Mouse (Mus musculus): ENCODE data around the gene M6pr. TPM values are rescaled to one million over a fixed set of nuclear protein-coding genes. Genes with fewer than 3 reads are reported as not detected.

The M6pr gene
- polyA plus RNA-seq, 1 experiment from 2014 or later = 111 TPM

DNA sequence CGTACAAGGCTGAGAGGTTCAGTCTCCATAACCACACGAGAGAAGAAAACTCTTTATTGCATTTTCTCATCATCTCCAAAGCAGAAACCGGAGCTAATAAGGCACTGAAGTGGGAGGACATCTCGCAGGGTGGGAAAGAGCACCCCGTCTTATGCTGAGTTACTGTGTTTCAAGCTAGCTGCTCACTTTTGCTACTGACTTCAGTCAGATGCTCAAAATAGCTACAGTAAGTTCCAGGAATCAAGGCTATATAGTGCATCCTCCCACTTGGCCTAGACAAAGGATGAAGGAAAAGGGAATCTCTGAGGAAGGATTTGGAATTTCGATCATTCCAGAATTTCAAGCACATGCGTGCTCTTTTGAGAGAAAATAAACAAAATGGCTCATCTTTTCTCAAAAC, 32.0 kb upstream of the M6pr start:
- no peak overlapping the region for H3K4me3 ChIP-seq (ENCODE audit: low read depth, low read length)
- H3K4me2 ChIP-seq (replicated peaks; ENCODE audit: low read depth) = no peak overlapping the region
- H3K27ac ChIP-seq (replicated peaks) = no peak overlapping the region
- DNase-seq (ENCODE audit: low spot score) = no peak
- no peaks in the 10 kb centered on the region for H3K27me3 ChIP-seq (ENCODE audit: control insufficient read depth, insufficient read depth, low read length)
- H3K36me3 ChIP-seq (ENCODE audit: control insufficient read depth, insufficient read depth, low read length) = no peaks in the 10 kb centered on the region
- TF ChIP-seq EP300 (optimal IDR thresholded peaks at IDR 0.05) (no peak), CTCF (IDR thresholded peaks at IDR 0.05; ENCODE audit: low read depth) (no peak)
- no peak overlapping the region for H3K9ac ChIP-seq (ENCODE audit: low read length)
- WGBS = 76% methylated on average over 7 of the region's 7 CpGs
- no peaks in the 10 kb centered on the region for H3K9me3 ChIP-seq (ENCODE audit: control insufficient read depth, low read length)
- no peaks in the 10 kb centered on the region for H3K4me1 ChIP-seq (replicated peaks; ENCODE audit: control insufficient read depth, insufficient read depth)
- no peak for ATAC-seq (ENCODE audit: low FRiP score, low TSS enrichment)

DNA sequence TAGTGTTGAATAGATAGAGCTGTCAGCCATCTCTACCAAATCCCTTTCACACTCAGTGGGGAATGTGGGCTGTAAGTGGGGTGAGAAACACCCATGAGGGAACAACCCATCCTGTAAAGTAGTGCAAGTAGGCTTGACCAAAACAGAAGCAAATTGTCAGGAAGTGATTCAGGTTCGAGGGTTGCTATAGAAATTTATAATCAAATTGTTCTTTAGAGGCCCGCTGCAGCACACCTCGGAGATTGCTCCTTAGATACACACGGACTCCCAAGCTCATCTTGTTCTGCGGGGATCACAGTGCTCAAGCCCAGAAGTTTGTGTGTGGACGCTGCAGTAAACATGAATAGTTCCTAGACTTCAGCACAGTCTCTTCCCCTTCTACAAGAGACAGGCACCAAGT, 25.7 kb upstream of the M6pr start, which contains the start of gene Klrg1:
Klrg1 (minus strand) TSS at position 101 of the 400 bp plus-strand sequence.
- ATAC-seq (ENCODE audit: low FRiP score, low TSS enrichment) (no peak), DNase-seq (ENCODE audit: low spot score) (no peak)
- WGBS = 82% methylated on average over 6 of the region's 6 CpGs
- H3K9ac ChIP-seq (ENCODE audit: low read length) = no peak within 1 kb of the TSS
- no peak within 1 kb of the TSS for H3K27ac ChIP-seq (replicated peaks)
- H3K4me1 ChIP-seq (replicated peaks; ENCODE audit: control insufficient read depth, insufficient read depth) = no peaks in the 10 kb centered on the region
- H3K27me3 ChIP-seq (ENCODE audit: control insufficient read depth, insufficient read depth, low read length) = no peaks in the 10 kb centered on the region
- TF ChIP-seq EP300 (optimal IDR thresholded peaks at IDR 0.05) (no peak), CTCF (IDR thresholded peaks at IDR 0.05; ENCODE audit: low read depth) (no peak)
- no peaks in the 10 kb centered on the region for H3K9me3 ChIP-seq (ENCODE audit: control insufficient read depth, low read length)
- no peaks in the 10 kb centered on the region for H3K36me3 ChIP-seq (ENCODE audit: control insufficient read depth, insufficient read depth, low read length)
- no peak within 1 kb of the TSS for H3K4me2 ChIP-seq (replicated peaks; ENCODE audit: low read depth)
- no peak within 1 kb of the TSS for H3K4me3 ChIP-seq (ENCODE audit: low read depth, low read length)

DNA sequence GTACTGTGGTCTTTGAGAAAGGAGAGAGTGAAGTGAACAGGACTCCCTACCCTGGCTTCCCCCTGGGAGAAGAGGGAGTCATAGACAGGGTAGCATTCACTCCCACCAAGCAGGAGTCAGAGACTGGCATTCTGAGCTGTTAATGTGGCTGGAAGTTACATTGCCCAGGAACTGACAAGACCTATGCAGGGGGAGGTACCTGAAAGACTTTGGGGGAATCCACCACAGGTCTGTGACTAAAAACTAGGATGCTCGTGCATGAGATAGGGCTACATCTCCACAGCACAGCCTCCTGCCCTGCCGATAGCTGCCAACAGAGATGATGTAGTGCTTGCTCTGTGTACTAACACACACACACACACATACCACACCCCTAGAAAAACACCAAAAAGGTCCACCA, 25.1 kb upstream of the M6pr start:
- WGBS = 75% methylated on average over 2 of the region's 2 CpGs
- H3K4me2 ChIP-seq (replicated peaks; ENCODE audit: low read depth) = no peak overlapping the region

DNA sequence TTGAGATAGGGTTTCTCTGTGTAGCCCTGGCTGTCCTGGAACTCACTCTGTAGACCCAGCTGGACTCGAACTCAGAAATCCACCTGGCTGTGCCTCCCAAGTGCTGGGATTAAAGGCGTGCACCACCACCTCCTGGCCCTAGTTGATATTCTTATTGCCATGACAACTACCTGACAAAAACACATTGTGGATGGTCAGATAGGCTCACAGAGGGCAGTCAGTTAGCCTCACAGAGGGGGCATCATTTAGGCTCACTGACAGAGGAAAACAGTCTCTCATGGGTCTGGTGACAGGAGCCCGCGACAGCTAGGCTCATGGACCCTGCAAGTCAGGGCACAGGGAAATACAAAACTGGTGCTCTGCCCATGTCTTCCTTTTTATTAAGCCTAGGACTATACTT, 24.2 kb upstream of the M6pr start:
- Histone ChIP-seq H3K27me3 (ENCODE audit: control insufficient read depth, insufficient read depth, low read length) (no peaks in the 10 kb centered on the region), H3K9me3 (ENCODE audit: control insufficient read depth, low read length) (no peaks in the 10 kb centered on the region), H3K4me2 (replicated peaks; ENCODE audit: low read depth) (no peak overlapping the region), H3K27ac (replicated peaks) (no peak overlapping the region), H3K9ac (ENCODE audit: low read length) (no peak overlapping the region), H3K4me1 (replicated peaks; ENCODE audit: control insufficient read depth, insufficient read depth) (no peaks in the 10 kb centered on the region), H3K4me3 (ENCODE audit: low read depth, low read length) (no peak overlapping the region), H3K36me3 (ENCODE audit: control insufficient read depth, insufficient read depth, low read length) (no peaks in the 10 kb centered on the region)
- DNase-seq (ENCODE audit: low spot score) (no peak), ATAC-seq (ENCODE audit: low FRiP score, low TSS enrichment) (no peak)
- 80% methylated on average over 4 of the region's 4 CpGs for WGBS
- no peak for TF ChIP-seq CTCF (IDR thresholded peaks at IDR 0.05; ENCODE audit: low read depth)
- TF ChIP-seq EP300 (optimal IDR thresholded peaks at IDR 0.05) = no peak

More for the DNA sequence above, 25.1 kb upstream of the M6pr start:
- DNase-seq (ENCODE audit: low spot score) = no peak
- H3K27ac ChIP-seq (replicated peaks) = no peak overlapping the region
- H3K9me3 ChIP-seq (ENCODE audit: control insufficient read depth, low read length) = no peaks in the 10 kb centered on the region
- no peak overlapping the region for H3K9ac ChIP-seq (ENCODE audit: low read length)
- H3K4me3 ChIP-seq (ENCODE audit: low read depth, low read length) = no peak overlapping the region
- H3K27me3 ChIP-seq (ENCODE audit: control insufficient read depth, insufficient read depth, low read length) = no peaks in the 10 kb centered on the region
- ATAC-seq (ENCODE audit: low FRiP score, low TSS enrichment) = no peak
- H3K4me1 ChIP-seq (replicated peaks; ENCODE audit: control insufficient read depth, insufficient read depth) = no peaks in the 10 kb centered on the region
- no peaks in the 10 kb centered on the region for H3K36me3 ChIP-seq (ENCODE audit: control insufficient read depth, insufficient read depth, low read length)
- no peak for TF ChIP-seq CTCF (IDR thresholded peaks at IDR 0.05; ENCODE audit: low read depth)
- no peak for TF ChIP-seq EP300 (optimal IDR thresholded peaks at IDR 0.05)

GRCm38 (mm10) chr6:122284823-122285222, 23.7 kb upstream of the M6pr start:
- DNase-seq (ENCODE audit: low spot score) = no peak
- no peaks in the 10 kb centered on the region for H3K27me3 ChIP-seq (ENCODE audit: control insufficient read depth, insufficient read depth, low read length)
- H3K27ac ChIP-seq (replicated peaks) = no peak overlapping the region
- no peak overlapping the region for H3K4me3 ChIP-seq (ENCODE audit: low read depth, low read length)
- WGBS = 44% methylated on average over 1 of the region's 1 CpGs
- no peak for TF ChIP-seq EP300 (optimal IDR thresholded peaks at IDR 0.05)
- H3K36me3 ChIP-seq (ENCODE audit: control insufficient read depth, insufficient read depth, low read length) = no peaks in the 10 kb centered on the region
- H3K4me2 ChIP-seq (replicated peaks; ENCODE audit: low read depth) = no peak overlapping the region
- no peak overlapping the region for H3K9ac ChIP-seq (ENCODE audit: low read length)
- H3K9me3 ChIP-seq (ENCODE audit: control insufficient read depth, low read length) = no peaks in the 10 kb centered on the region
- ATAC-seq (ENCODE audit: low FRiP score, low TSS enrichment) = no peak
- no peaks in the 10 kb centered on the region for H3K4me1 ChIP-seq (replicated peaks; ENCODE audit: control insufficient read depth, insufficient read depth)

DNA sequence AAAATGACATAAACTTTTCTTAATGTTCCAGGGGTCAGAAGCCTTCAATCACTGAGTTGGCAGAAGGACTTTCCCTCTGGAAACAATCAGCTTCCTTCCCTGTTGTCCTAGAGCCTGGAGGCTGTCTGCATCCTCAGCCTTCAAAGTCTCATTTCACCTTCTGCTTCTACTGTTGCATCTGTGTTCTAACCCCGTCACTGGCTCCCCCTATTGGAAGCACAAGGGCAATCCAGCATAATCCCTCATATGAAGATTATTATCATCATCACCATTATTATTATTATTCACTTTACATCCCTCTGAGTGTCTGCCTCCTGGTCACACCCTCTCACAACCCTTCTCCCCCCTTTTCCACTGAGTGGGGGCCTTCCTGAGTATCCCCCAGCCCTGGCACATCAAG, 20.3 kb upstream of the M6pr start:
- Histone ChIP-seq H3K27me3 (ENCODE audit: control insufficient read depth, insufficient read depth, low read length) (no peaks in the 10 kb centered on the region), H3K4me2 (replicated peaks; ENCODE audit: low read depth) (no peak overlapping the region), H3K4me3 (ENCODE audit: low read depth, low read length) (no peak overlapping the region), H3K36me3 (ENCODE audit: control insufficient read depth, insufficient read depth, low read length) (no peaks in the 10 kb centered on the region), H3K9me3 (ENCODE audit: control insufficient read depth, low read length) (no peaks in the 10 kb centered on the region), H3K9ac (ENCODE audit: low read length) (no peak overlapping the region), H3K27ac (replicated peaks) (no peak overlapping the region), H3K4me1 (replicated peaks; ENCODE audit: control insufficient read depth, insufficient read depth) (no peaks in the 10 kb centered on the region)
- no peak for DNase-seq (ENCODE audit: low spot score)
- 37% methylated on average over 1 of the region's 1 CpGs for WGBS
- ATAC-seq (ENCODE audit: low FRiP score, low TSS enrichment) = no peak
- TF ChIP-seq CTCF (IDR thresholded peaks at IDR 0.05; ENCODE audit: low read depth) (peak; percentile 25; the same call in 1 of the 2 replicates), EP300 (optimal IDR thresholded peaks at IDR 0.05) (no peak)
